Mouse (Mus musculus) left cerebral cortex, adult 8-10 months (tissue): ENCODE data around the gene Tmed6. TPM values are rescaled to one million over a fixed set of nuclear protein-coding genes. Genes with fewer than 3 reads are reported as not detected.
A peak's percentile ranks its signal among the peaks of the same experiment; 100 is the strongest.
"Not testable (repeated sequence)": the region's sequence is repeated elsewhere in the genome, so short reads cannot be mapped to it uniquely, and the experiment has no call there.

Experiments
- DNase-seq, 2 experiments: peaks; one replicate each; pipeline ENCODE4 v3.0.0; 2022; ENCODE audit warnings: low spot score in 2 of 2
- total RNA-seq, 4 experiments: library from RNA; stranded (reverse); gene quantifications; 2 replicates each; pipeline ENCODE4 v1.2.4; 2022

The Tmed6 gene
- not detected for total RNA-seq

GRCm38 (mm10) chr8:107065511-107066496, at the start of gene Tmed6:
Tmed6 (minus strand) TSS chr8:107065644.
- no peak for DNase-seq

- DNase-seq = no peak
Observed at GRCm38 (mm10) chr8:107115008-107115320, 49.5 kb upstream of the Tmed6 start.

GRCm38 (mm10) chr8:107114150-107115007, 48.9 kb upstream of the Tmed6 start:
- DNase-seq = peak in 1 of 2 experiments; percentile 38

- DNase-seq = no peak
Observed at GRCm38 (mm10) chr8:107113209-107113608, 47.8 kb upstream of the Tmed6 start.

GRCm38 (mm10) chr8:107111340-107112105, 46.1 kb upstream of the Tmed6 start:
- DNase-seq = no peak

GRCm38 (mm10) chr8:107110629-107111330, 45.3 kb upstream of the Tmed6 start:
- no peak for DNase-seq

GRCm38 (mm10) chr8:107109816-107110435, 44.5 kb upstream of the Tmed6 start:
- no peak for DNase-seq

GRCm38 (mm10) chr8:107108978-107109720, 43.7 kb upstream of the Tmed6 start:
- no peak for DNase-seq

- DNase-seq = not testable (repeated sequence)
Observed at GRCm38 (mm10) chr8:107108089-107108488, 42.6 kb upstream of the Tmed6 start.

GRCm38 (mm10) chr8:107104547-107104946, 39.1 kb upstream of the Tmed6 start:
- peak in 1 of 2 experiments; percentile 51 for DNase-seq

- no peak for DNase-seq
Observed at GRCm38 (mm10) chr8:107100635-107101034, 35.2 kb upstream of the Tmed6 start.

- peak; percentile 80 to 96 for DNase-seq
Observed at GRCm38 (mm10) chr8:107096366-107097036, 31.1 kb upstream of the Tmed6 start, which contains the start of gene Terf2. Terf2 (minus strand) TSS chr8:107096547.

GRCm38 (mm10) chr8:107095717-107096365, 30.4 kb upstream of the Tmed6 start:
- peak in 1 of 2 experiments; percentile 52 for DNase-seq

GRCm38 (mm10) chr8:107090531-107090930, 25.1 kb upstream of the Tmed6 start:
- no peak for DNase-seq

GRCm38 (mm10) chr8:107088526-107089063, 23.2 kb upstream of the Tmed6 start:
- no peak for DNase-seq

GRCm38 (mm10) chr8:107086018-107086417, 20.6 kb upstream of the Tmed6 start:
- DNase-seq = no peak

- DNase-seq = no peak
Observed at GRCm38 (mm10) chr8:107085358-107085757, 19.9 kb upstream of the Tmed6 start.
